Mouse (Mus musculus) cerebral cortex, adult 2 months (tissue): ENCODE results near the gene Fank1.

ENCODE experiments used
- WGBS: fragments of 180-500 bp; shearing (Covaris S2); methylation state at CpG from one replicate; pipeline ENCODE4 v1.1.7; 2018; 5-methylcytosine and 5-hydroxymethylcytosine counted together

Fank1 gene

DNA sequence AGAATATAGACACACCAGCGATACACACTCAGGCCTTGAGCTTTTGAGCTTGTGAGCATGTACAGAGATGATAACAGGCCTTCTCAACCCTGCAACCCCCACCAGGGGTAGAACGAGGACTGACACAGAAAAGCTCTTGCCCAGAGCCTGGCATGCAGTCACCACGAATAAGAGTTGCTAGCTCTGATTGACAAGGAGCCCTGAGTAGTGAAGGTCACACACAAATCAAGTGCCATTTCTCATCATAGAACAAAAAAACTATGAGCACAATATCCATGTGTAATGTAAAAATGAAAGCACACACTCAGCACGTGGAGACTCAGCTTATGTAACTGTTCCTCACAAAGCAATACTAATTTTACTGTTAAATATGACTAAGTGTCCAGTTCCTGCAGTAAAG lies 115.1 kb downstream of the Fank1 start:
- WGBS: 66% methylated on average over 4 of the region's 4 CpGs

- WGBS: 93% methylated on average over 4 of the region's 4 CpGs
These were observed 122.7 kb downstream of the Fank1 start for GRCm38 (mm10) chr7:133899391-133899790.

- 96% methylated on average over 4 of the region's 4 CpGs for WGBS
These were observed 132.3 kb downstream of the Fank1 start for GRCm38 (mm10) chr7:133908966-133909365.

DNA sequence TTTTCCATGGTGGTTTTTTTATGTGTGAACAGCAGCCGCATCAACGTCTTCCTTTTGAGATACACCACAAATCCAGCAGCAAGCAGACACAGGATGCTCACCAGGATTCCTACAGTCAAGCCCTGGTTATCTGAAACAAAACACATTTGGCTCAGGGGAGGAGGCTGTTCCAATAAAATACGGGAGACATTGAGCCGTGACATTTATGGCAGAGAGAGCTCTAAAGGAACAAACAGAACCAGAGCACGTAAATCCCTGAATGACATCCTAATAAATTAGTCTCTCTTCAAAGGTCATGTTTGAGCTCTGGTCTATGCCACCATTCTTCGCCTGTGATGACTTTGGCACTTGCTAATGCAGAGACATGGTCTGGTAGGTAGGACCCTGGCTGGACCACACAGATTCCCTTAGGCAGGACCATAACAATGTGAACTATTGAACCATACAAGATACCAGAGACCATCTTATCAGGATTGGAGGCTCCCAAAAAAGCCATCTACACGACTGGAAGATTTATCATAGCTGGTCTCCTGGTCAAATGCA lies 133.2 kb downstream of the Fank1 start:
- WGBS: 92% methylated on average over 7 of the region's 7 CpGs

DNA sequence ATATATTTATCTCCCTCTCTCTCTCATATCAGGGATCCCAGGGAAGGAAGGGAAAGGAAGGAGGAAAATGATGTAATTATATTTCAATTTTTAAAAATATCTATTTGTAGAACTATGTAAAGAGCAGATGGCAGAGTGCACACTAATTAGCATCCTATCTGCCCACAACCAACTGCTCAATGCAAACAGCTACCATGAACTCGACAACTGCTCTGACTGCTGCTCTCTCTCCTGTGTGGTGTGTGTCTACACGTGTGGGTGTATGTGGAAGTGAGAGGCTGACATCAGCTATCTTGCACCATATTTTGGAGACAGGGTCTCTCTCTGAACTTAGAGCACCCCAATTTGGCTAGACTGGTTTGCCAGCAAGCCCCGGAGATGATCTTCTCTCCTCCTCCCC lies 135.2 kb downstream of the Fank1 start:
- 56% methylated on average over 3 of the region's 3 CpGs for WGBS

GRCm38 (mm10) chr7:133916230-133916629 lies 139.6 kb downstream of the Fank1 start:
- 91% methylated on average over 9 of the region's 9 CpGs for WGBS

- 42% methylated on average over 5 of the region's 5 CpGs for WGBS
These were observed 142.6 kb downstream of the Fank1 start for GRCm38 (mm10) chr7:133919306-133919705.

GRCm38 (mm10) chr7:133919918-133920317 lies 143.3 kb downstream of the Fank1 start:
- WGBS: 58% methylated on average over 5 of the region's 5 CpGs

GRCm38 (mm10) chr7:133920724-133921123 lies 144.1 kb downstream of the Fank1 start:
- 72% methylated on average over 7 of the region's 7 CpGs for WGBS

DNA sequence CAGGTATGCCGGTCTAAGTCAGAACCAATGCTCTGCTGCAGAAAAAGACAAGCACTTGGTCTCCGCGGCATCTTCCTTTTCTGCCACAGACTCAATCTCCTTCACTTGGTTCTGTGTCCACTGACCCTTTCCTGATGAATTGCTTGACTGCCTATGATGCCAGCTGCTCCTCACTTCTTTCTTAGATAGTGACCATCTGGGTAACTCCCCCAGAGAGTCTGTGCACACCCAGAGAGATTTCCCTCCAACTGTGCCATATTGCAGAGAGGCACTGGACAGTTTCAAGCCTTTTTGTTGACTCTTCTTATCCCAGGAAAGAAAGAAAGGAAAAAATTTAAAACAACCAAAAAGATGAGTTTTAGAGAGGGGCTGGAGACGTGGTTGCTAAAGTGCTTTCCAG lies 144.6 kb downstream of the Fank1 start:
- WGBS: 86% methylated on average over 4 of the region's 4 CpGs

DNA sequence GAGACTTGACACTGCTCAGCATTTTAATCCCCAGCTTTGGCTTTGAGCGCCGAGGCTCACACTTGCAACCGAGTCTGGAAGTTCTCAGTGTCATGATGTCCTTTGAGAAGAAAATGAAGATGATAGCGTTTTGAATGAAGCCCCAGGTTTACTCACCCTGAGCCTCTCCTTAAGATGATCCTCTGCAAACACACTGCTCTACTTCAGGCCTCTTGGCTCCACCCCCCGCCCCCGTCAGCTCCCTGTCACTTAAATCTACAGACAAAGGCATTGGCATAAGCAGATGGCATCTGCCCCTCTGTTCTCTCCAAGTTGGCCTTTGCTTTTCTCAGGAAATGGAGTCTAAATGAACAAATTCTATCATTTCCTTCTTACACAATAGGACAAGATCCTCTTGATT lies 147.3 kb downstream of the Fank1 start:
- WGBS: 83% methylated on average over 6 of the region's 6 CpGs

DNA sequence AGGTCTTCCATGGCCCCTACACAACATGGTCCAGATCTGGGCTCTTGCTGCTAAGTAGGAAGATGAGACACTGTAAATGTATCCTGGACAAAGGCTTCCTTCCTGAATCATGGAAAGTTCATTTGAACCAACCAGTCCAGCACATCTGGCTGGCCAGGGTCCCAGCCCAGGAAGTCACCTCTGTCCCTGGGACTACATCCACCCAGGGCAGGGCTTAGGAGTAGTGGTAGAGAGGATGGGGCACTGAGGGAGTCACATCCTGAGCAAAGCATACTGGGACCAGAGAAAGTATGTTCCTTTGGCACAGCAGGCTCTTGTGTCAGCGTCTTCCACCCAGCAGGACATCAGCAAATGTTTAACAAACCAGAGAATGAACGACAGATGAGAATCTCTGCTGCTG lies 149.1 kb downstream of the Fank1 start:
- WGBS: 75% methylated on average over 2 of the region's 2 CpGs

DNA sequence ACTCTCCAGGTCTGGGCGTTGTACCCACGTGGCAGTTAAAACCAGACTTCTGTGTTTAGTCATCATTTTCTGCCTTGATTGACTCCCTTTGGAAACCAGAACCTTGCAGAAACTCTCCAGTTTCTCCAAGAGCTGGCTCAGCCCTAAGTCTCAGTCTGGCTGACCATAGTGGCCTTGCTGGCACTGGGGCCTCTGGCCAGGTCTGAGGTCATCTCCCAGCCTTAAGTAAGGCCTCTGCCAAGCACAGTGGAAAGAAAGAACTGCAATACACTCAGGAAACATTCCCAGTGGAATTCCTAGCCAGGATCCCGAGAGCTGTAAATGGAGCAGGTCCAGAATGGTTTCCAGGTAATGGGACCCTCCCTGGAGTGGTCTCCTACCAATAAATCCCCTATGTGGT lies 152.3 kb downstream of the Fank1 start:
- 91% methylated on average over 3 of the region's 3 CpGs for WGBS
